Mouse (Mus musculus): Measurements from ENCODE around the gene Pvalb. TPM values are rescaled to one million over a fixed set of nuclear protein-coding genes. Genes with fewer than 3 reads are reported as not detected.

The Pvalb gene
- total RNA-seq (2021): 10 to 100 TPM; 34.6 to 34.9 TPM
- long read RNA-seq, experiment 1, transcript Pvalb-201 (4 exons, 977 nt): major isoform, 11 of 11 reads
- long read RNA-seq, experiment 1, partial matches to known transcripts: 0 of 11 reads
- long read RNA-seq, experiment 1, other reads (novel, unspliced or antisense): 0 of 11 reads
- long read RNA-seq, experiment 2, transcript Pvalb-201 (4 exons, 977 nt): major isoform, 34 of 37 reads
- long read RNA-seq, experiment 2, partial matches to known transcripts: 2 of 37 reads
- long read RNA-seq, experiment 2, other reads (novel, unspliced or antisense): 0 of 37 reads

DNA sequence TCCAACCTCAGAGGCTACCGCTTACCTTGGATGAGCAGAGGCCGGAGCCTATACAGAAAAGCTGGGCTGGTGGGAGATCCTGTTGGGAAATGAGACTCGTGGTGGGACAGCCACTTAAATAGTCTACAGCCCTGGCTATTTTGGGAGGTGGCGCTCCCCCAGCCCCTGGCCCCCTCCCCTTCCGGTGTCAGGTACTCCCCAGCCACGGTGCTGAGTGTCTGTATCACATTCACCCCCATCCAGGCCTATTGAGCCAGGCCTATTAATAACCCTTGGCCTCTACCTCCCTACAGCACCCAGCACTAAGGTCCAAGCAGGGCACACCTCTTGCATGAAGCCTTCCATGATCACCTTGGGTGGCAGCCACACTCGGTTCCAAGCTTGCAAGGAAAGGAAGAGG, at the start of gene Pvalb:
Gene Pvalb, minus strand, starts transcription at position 89 of the 400 bp plus-strand sequence.
- DNase-seq (ENCODE audit: low spot score in 2 of 2): no peak

DNA sequence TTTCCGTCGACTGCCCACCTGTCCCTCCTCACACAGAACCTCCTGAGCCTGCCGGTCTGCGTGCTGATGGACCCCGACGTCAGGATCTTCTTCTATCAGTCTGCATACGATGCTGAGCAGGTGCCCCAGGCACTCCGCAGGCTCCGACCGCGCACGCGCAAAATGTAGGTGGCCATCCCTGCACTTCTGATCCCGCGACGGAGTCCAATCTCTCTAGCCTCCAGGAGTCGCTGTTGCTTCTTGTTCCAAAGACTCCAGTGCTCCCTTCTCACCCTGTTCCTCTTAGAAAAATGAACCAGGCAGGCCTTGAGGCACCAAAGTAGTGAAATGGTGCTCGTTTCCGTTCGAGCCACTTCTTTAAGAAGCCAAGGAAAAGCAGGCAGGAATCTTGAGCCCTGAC, 48.6 kb upstream of the Pvalb start:
- peak; percentile 15 to 18 for DNase-seq (ENCODE audit: low spot score in 2 of 2)

DNA sequence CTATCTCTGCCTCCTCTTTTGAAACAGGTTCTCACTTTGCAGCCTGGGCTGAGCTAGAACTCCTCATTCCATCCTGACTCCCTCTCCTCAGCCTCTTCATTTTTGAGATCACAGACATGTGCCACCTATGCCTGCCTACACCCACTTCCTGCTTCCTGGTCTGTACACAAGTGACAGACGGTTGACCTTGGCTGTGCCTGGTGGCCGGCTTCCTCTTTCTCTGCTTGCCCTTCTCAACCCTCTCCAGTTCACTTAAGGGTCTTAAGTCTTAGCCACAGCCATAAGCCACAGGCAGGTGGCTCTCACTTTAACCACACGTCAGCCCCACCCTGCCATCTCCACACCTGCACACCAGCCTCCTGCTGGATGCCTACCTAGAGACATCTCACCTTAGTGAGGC, 42.2 kb upstream of the Pvalb start:
- no peak for DNase-seq (ENCODE audit: low spot score in 2 of 2)

DNA sequence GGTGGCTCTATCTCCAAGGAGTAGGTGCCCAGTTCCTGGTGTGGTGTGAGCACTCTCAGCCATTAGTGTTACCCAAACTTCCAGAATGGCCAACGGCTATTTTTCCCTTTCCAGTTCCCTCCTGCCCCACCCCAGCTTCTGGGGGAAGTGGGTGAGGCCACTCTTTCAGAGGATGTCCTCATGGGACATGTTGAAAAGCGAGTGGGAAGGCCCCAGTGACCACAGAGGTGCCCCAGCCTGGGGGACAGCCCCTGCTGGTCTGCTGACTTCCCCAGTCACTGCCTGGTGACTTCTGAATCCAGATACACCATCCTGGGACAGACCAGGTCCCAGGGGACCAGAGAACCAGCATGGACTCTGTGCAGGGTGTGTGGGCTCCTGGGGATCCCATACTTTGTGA, 41.5 kb upstream of the Pvalb start:
- DNase-seq (ENCODE audit: low spot score in 2 of 2): no peak

DNA sequence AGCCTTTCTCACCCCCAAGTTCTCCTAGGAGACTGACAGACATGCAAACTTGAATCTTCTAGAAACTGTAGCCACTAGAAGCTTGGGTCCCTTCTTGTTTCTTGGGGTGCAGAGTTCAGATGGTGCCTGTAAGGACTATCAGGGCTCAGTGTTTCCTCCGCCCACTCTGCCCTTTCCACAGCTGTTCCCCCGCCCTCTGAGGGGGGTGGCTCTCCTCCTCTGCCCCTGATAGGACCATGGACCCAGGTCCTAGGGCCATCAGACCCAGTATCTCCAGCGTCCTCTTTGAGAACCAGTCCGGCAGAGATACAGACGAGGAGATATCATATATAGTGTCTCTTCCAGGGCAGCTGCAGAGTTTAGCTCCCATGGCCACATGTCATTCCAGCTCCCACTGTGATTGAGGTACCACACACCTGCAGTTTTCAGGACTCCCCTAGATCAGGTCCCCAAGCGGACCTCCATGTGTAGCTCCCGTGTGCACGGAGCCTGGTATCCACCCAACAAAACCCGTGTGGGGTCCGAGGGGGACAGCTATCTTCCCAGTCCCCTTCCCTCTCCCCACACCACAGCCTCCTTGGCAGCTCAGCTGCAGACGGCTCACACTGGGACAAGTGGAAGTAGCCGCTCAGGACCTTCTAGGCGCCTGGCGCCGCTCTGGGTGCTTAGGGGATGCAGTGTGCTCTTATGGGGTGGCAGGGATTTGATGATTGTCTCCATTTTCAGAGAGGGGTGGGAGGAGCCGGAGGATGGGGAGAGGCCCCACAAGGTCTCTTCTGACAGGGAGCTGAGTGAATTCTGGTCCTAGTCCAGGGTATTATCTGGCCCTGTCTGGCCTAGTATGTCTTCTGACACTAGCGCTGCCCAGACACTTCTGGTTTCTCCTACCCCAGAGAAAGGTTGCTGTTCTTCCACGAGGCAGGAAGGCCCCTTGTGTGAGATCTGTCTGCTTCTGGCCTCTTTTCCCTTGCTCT, 40.2 kb upstream of the Pvalb start:
- DNase-seq (ENCODE audit: low spot score in 2 of 2): no peak

DNA sequence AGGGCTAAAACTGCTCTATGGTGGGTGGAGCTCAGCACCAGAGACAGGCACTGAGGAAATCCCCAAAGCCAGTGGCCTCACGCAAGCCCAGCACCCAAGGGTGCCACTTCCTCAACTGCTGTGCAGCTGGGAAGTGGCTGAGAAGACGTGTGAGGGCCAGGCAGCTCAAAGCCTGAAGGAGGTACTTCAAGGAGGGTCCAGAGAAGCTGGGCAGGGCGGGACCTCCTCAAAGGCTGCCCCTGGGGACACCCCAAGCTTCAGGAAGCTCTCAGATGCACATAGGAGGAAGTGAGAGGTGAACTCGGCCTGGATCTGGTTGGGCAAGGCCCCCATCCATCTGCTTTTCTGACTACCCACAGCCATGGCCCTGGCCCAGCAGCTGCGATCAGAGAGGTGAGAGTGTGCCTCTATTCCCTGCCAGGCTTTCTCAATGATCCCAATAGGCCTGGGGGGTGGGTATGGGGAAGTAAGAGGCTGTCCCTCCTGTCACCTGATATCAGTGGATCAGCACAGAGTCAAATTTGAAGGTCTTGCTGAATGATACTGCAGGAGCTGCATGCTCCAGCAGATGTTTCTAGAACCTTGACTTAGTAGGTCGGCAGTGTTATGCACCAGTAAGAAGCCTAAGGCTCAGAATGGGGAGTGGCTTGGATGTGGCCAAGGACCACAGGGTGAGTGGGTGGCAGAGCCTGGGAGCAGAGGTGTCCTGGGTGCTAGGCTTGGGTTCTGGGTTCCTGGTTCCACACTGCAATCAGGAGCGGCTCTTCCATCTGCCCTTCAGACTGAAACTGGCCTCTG, 38.7 kb upstream of the Pvalb start, which contains the start of gene Ncf4:
Gene Ncf4, plus strand, starts transcription at position 107 of the 798 bp plus-strand sequence.
- DNase-seq (ENCODE audit: low spot score in 2 of 2): no peak

DNA sequence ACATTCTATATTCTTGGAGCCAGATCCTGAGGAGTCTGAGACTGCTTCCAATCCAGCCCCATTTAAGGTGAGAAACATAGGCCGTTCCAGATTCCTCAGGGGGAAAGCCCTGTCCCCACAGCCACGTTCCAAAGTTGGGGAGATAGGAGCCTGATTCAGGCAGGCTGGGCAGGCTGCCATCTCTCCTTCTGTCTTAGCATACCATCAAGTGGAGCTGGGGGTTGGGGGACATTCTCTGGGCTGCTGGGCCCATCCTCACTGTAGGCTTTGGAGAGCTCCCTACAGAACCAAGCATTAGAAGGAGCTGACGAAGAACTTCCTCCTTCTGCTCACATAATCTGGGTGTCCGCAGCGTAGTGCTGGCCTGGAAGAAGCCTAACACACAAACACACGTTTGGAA, 37.6 kb upstream of the Pvalb start:
- DNase-seq (ENCODE audit: low spot score in 2 of 2): no peak

DNA sequence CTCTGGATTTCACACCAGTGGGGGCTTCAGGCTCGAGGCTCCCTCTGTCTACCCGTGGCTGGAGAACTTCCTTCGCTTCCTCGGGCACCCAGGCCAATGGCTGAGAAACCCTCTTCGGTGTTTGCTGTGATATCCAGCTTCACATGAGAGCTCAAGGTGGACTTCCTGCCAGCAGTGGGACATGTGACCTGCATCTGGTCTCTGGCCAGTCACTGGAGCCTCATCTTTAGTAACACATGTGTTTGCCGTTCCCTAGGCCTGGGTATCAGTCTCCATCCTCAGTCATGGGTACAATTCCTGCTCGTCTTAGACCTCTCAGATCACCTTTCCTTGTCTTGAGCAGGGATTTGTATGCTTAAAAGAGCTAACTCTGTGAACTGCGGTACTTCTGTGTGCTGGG, 36.9 kb upstream of the Pvalb start:
- DNase-seq (ENCODE audit: low spot score in 2 of 2): no peak

DNA sequence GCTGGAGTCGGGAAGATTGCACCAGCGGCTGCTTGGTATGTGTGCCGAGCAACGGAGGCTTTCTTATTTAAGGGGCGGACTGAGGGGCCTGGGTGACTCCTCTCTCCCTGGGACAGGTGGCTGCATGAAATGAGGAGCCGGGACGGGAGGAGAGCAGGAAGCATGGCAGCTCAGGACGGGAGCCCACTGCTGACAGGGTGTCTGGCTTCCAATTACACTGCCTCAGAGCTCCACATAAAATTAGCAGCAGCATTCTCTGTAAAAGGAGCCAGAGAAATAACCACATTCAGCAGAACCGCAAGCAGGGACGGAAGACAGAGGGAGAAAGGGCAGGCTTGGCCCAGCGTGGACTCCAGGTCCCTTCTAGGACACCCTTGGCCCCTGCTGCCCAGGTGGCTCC, 35.1 kb upstream of the Pvalb start:
- DNase-seq (ENCODE audit: low spot score in 2 of 2): no peak

DNA sequence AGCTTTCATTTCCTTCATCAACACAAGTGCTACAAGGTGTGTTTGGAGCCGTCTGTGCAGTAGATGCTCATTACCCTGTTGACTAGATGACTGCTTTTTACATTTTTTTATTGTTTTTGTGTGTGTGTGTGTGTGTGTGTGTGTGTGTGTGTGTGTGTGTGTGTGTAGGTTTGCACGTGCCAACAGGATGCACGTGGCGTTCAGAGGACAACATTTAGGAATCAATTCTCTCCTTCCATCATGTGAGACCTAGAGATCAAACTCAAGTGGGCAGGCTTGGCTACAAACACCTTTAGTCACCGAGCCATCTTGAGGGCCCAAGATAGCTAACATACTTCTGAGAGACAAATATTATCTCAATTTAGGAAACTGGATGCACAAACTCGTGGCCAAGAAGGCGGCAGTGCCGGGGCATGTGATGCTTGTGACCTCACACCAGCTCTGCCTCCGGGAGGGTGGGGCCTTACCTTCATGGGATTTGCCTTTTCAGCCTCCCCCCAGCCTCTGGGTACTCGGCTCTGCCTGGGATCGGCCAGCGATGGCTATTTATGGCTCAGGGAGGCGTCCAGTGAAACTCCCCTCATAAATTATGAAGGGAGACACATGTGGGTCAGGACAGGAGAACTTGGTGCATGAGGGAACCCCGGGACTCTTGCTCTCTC, 33.9 kb upstream of the Pvalb start:
- no peak for DNase-seq (ENCODE audit: low spot score in 2 of 2)

DNA sequence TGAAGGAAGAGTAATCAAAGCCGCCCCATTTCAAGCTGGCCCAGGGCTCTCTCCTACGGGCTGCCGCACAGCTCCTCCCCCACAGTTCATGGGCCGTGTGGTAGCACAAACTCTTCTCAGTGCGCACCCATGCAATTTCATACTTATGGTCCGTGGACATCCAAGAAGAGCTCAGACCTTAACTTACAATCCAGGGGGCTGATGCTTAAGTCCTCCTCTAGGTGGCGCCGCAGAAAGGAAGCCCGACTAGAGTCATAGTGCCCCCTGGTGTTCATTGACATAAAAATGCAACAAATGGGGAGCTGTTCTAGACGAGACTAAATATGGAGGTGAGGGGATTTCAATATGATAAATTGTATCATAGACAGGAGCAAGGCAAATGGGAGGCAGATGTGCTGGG, 33.3 kb upstream of the Pvalb start:
- DNase-seq (ENCODE audit: low spot score in 2 of 2): peak; percentile 16 to 76

DNA sequence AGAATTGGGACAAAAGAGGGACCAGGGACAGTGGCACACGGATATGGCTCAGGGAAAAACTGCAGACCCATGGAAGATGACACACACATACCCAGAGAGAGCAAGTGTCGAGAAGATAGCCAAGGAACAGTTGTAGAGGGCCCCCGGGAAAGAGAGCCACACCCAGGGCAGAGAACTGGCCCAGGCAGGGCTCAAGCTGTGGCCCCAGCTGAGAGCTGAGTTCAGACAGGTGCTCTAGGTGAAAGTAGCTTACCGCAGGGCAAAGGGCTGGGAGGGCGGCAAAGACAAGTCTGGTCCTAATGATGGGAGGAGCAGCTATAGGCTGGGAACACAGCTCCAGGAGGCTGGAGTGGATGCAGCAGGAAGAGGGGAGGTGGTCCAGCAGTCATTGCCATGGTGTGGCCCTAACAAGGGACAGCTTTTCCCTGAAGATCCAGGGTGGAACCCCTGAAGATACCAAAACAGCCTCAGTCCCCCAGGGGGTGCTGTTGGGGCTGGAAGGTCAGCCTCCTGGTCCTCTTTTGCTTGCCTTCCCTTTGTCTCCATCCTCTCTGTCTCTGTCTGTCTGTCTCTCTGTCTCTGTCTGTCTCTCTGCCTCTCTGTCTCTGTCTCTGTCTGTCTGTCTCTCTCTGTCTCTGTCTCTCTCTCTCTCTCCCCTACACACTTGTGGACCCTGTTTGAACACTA, 28.8 kb upstream of the Pvalb start:
- DNase-seq (ENCODE audit: low spot score in 2 of 2): no peak

DNA sequence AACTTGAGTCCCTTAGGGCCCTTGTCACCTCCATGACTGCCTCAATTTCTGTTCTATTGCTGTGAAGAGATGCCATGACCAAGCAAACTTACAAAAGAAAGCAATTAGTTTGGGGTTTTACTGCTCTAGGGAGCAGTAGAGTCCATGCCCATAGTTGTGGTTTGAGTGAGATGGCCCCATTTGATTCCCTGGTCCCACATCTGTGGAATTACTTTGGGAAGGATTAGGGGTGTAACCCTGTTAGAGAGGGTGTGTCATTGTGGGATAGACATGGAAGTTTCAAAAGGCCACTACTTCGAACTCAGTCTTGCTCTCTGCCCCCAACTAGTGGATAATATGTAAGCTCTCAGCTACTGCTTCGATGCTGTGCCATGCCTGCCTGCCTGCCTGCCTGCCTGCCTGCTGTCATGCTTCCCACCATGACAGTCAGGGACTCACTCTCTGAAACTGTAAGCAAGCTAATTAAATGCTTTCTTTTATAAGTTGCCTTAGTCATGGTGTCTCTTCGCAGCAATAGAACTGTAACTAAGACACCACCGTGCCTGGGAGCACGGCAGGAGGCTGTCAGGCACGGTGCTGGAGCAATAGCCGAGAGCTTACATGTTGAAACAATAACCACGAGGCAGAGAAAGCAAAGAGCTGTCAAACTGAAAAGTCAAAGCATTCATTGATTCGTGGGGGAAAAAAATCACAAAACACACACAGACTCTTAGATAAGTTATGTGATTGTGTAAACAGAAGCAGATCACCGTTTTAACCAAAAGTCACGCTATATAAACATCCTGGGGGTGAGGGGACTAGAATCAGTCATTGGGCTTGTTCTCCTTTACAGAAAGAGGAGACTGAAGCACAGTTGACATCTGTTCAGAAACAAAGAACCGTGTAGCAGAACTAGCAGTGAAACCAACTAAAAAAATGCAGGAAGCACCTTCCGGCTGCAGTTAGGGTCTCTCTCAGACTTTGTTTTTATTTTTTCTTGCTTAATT, 25.4 kb upstream of the Pvalb start:
- DNase-seq (ENCODE audit: low spot score in 2 of 2): peak in 1 of 2 experiments; percentile 9

DNA sequence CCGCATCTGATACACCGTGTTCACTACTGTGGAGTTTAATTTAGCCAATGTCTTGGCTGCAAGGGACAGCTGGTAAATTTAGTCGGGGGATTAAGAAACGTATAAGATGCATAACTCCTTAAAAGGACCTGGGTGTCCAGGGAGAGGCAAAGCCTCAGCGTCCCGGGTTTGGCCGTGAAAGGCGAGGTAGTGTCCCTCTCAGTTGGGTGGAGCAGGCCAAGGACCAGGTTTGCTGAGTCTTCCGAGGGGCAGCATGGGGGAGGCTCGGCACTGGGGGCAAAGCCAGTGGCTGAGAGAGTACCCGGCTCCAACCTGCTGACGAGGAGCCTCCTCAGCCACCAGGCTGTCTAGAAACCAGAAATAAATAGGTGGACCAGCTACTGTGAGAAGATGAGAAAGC, 21.6 kb upstream of the Pvalb start:
- no peak for DNase-seq (ENCODE audit: low spot score in 2 of 2)

DNA sequence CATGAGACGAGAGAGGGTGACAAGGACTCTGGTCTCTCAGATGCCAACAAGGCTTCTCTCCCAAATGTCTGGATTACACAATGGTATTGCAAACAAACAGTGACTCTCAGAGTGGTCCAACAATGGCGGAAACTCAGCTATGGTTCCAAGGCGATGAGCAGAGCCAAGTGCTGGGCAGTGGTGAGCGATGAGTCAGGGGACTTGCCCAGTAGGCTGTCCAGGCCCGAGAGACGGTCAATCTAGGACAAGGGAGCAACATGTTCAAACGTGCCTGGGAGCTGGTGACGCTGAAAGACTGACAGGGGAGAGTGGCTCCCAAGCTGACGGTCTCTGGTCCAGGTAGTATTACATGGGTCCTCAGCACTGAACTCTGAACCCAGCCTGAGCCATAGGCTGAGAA, 9.1 kb upstream of the Pvalb start:
- DNase-seq (ENCODE audit: low spot score in 2 of 2): no peak

DNA sequence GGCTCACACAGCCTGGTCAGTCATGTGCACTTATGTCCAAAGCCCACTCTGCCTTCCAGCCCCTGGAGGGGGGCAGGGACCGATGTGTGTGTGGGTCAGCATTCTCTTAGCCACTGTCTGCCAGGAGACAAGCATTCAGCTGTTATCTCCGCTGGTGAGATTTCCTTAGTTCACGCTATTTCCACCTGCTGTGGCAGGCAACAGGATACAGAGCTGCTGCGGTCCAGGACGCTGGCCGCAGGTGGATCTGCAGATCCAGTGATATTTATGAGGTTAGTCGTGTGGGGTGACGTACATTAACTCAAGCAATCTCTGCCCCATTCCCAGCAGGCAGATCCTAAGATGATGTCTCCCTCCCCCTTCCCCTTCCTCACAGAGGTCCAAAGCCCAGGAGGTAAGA, 5.2 kb upstream of the Pvalb start:
- no peak for DNase-seq (ENCODE audit: low spot score in 2 of 2)

DNA sequence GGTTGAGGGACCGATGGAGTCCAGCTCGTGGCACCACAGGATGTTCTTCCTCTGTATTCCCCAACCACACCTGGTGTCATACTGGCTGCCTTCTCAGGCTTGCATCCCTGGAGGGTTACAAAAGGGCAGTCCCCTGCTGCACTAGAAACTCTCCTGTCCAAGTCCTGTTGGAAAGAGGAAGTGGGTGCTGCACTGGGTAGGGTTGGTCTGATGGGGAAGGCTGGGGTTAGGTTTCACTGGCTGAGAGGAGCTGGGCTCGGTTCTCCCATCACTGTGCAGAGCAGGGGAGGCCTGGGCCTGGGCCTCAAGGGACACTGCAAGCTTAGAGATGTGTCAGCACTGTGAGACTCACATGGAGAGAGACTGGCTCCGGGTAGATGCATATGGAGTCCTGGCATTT, 4.0 kb upstream of the Pvalb start:
- DNase-seq (ENCODE audit: low spot score in 2 of 2): no peak

DNA sequence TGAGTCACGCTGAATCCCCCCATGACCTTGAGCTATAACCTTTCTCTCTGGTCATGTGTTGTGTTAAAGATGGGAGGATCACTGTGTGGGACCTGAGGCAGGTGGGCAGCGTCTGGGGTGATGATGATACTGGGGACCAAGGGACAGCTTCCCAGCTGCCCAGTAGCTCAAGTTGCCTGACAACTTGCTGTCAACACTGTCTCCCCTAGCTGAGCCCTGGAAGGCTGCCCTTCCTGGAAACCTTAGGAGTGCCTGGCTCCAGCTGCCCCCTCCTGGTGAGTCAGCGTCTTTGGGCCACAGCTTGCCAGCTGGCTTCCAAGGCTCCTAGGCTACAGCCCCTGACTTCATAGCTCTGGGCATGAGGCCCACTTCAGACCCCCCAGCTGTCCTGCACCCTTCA, 1.0 kb downstream of the Pvalb start:
- peak; percentile 29 to 33 for DNase-seq (ENCODE audit: low spot score in 2 of 2)

All from layer of hippocampus, postnatal 14 days (tissue).